9 mouse cellular contexts compared by ENCODE assay signal in genomic region chr2:25194486-25195171, GRCm38 (mm10). TPM values are rescaled to one million over a fixed set of nuclear protein-coding genes. Genes with fewer than 3 reads are reported as not detected.
DNase-seq lines count a peak whose midpoint lies in the region; ATAC-seq lines count a peak whose summit lies in the region.
"Had no signal": no experiment of that assay in that cellular context is flagged by ENCODE, and none has a peak within 500 bp of the region (broad histone marks: within the 10 kb centered on the region; RNA-seq: fewer than 3 reads in every experiment).

No protein-coding gene starts in this region.

- H3K27ac ChIP-seq in midbrain, embryonic 10.5 days (replicated peaks) = 0 out of 2 replicates have a peak overlapping the region, but pooled peaks have one; percentile 11
- no peak overlapping the region for H3K27ac ChIP-seq in midbrain, embryonic 13.5 days
- no peak overlapping the region for H3K27ac ChIP-seq in heart, embryonic 11.5 days (ENCODE audit: low read depth, low read length)
- H3K27ac ChIP-seq in lung, embryonic 15.5 days = 0 out of 2 replicates have a peak overlapping the region, but pooled peaks have one; percentile 12
- H3K27ac ChIP-seq in midbrain, embryonic 14.5 days (replicated peaks; ENCODE audit: low read depth, low read length) = no peak overlapping the region

- peak overlapping the region; percentile 39; the same call in 1 of the 2 replicates for H3K4me3 ChIP-seq in midbrain, embryonic 10.5 days
- no peak overlapping the region for H3K4me3 ChIP-seq in midbrain, embryonic 13.5 days (replicated peaks)
- no peak overlapping the region for H3K4me3 ChIP-seq in heart, embryonic 11.5 days (ENCODE audit: low read depth, low read length)
- no peak overlapping the region for H3K4me3 ChIP-seq in lung, embryonic 15.5 days
- H3K4me3 ChIP-seq in midbrain, embryonic 14.5 days (replicated peaks; ENCODE audit: low read depth, low read length) = no peak overlapping the region

- H3K9me3 ChIP-seq in midbrain, embryonic 10.5 days (replicated peaks) = no peaks in the 10 kb centered on the region
- no peaks in the 10 kb centered on the region for H3K9me3 ChIP-seq in midbrain, embryonic 13.5 days
- no peaks in the 10 kb centered on the region for H3K9me3 ChIP-seq in heart, embryonic 11.5 days (replicated peaks; ENCODE audit: control insufficient read depth, low read length)
- H3K9me3 ChIP-seq in lung, embryonic 15.5 days = no peaks in the 10 kb centered on the region
- H3K9me3 ChIP-seq in midbrain, embryonic 14.5 days (ENCODE audit: control insufficient read depth, low read length) = no peaks in the 10 kb centered on the region

- peaks cover 51% of the 10 kb centered on the region for H3K27me3 ChIP-seq in midbrain, embryonic 10.5 days (ENCODE audit: low read depth, poor library complexity, severe bottlenecking)
- peaks cover 43% of the 10 kb centered on the region for H3K27me3 ChIP-seq in midbrain, embryonic 13.5 days
- H3K27me3 ChIP-seq in heart, embryonic 11.5 days (ENCODE audit: control insufficient read depth, insufficient read depth, low read length) = peaks cover 21% of the 10 kb centered on the region
- H3K27me3 ChIP-seq in lung, embryonic 15.5 days = peaks cover 9% of the 10 kb centered on the region
- peaks cover 20% of the 10 kb centered on the region for H3K27me3 ChIP-seq in midbrain, embryonic 14.5 days (ENCODE audit: control insufficient read depth, insufficient read depth, low read length)

- WGBS in midbrain, embryonic 10.5 days = 82% methylated on average over 17 of the region's 17 CpGs
- 83% methylated on average over 17 of the region's 17 CpGs for WGBS in midbrain, embryonic 13.5 days
- 73% methylated on average over 17 of the region's 17 CpGs for WGBS in heart, embryonic 11.5 days (ENCODE audit: insufficient replicate concordance)
- 76% methylated on average over 17 of the region's 17 CpGs for WGBS in lung, embryonic 15.5 days
- WGBS in midbrain, embryonic 14.5 days = 86% methylated on average over 17 of the region's 17 CpGs

- peaks cover 34% of the 10 kb centered on the region for H3K4me1 ChIP-seq in midbrain, embryonic 10.5 days
- H3K4me1 ChIP-seq in midbrain, embryonic 13.5 days (replicated peaks) = peaks cover 9% of the 10 kb centered on the region; the same call in 1 of the 2 replicates
- H3K4me1 ChIP-seq in heart, embryonic 11.5 days (ENCODE audit: control insufficient read depth, insufficient read depth, low read length) = peaks cover 32% of the 10 kb centered on the region
- peaks cover 37% of the 10 kb centered on the region for H3K4me1 ChIP-seq in lung, embryonic 15.5 days
- no peaks in the 10 kb centered on the region for H3K4me1 ChIP-seq in midbrain, embryonic 14.5 days (ENCODE audit: control insufficient read depth, insufficient read depth, low read length)

- DNase-seq in midbrain, embryonic 10.5 days (ENCODE audit: low spot score) = no peak
- peak; percentile 48 for DNase-seq in thymus, postnatal 14 days
- DNase-seq in layer of hippocampus, postnatal 14 days (ENCODE audit: low spot score in 2 of 2) = no peak
- no peak for DNase-seq in midbrain, embryonic 14.5 days
- no peak for DNase-seq in left cerebral cortex, adult 8-10 months (ENCODE audit: low spot score in 2 of 2)

- no peak overlapping the region for H3K9ac ChIP-seq in midbrain, embryonic 13.5 days (replicated peaks)
- H3K9ac ChIP-seq in heart, embryonic 11.5 days (ENCODE audit: low read depth, low read length) = no peak overlapping the region; the same call in 1 of the 2 replicates
- H3K9ac ChIP-seq in lung, embryonic 15.5 days = no peak overlapping the region
- H3K9ac ChIP-seq in midbrain, embryonic 14.5 days (replicated peaks; ENCODE audit: low read length) = no peak overlapping the region

- peaks cover 17% of the 10 kb centered on the region for H3K36me3 ChIP-seq in midbrain, embryonic 10.5 days
- H3K36me3 ChIP-seq in midbrain, embryonic 13.5 days = peaks cover 16% of the 10 kb centered on the region
- H3K36me3 ChIP-seq in heart, embryonic 11.5 days (ENCODE audit: control insufficient read depth, insufficient read depth, low read length) = peaks cover under 1% of the 10 kb centered on the region; the same call in 1 of the 2 replicates
- H3K36me3 ChIP-seq in lung, embryonic 15.5 days = peaks cover 7% of the 10 kb centered on the region
- H3K36me3 ChIP-seq in midbrain, embryonic 14.5 days (ENCODE audit: control insufficient read depth, insufficient read depth, low read length) = peaks cover 16% of the 10 kb centered on the region

- ATAC-seq in midbrain, embryonic 13.5 days = no peak
- ATAC-seq in heart, embryonic 11.5 days (replicated peaks; ENCODE audit: insufficient number of reproducible peaks, low FRiP score, low TSS enrichment) = no peak
- no peak for ATAC-seq in lung, embryonic 15.5 days (ENCODE audit: borderline replicate concordance, extremely low read depth, low FRiP score, low TSS enrichment)
- no peak for ATAC-seq in midbrain, embryonic 14.5 days (ENCODE audit: low FRiP score, low TSS enrichment)

- H3K4me2 ChIP-seq in midbrain, embryonic 13.5 days (replicated peaks) = no peak overlapping the region
- H3K4me2 ChIP-seq in heart, embryonic 11.5 days = peak overlapping the region; percentile 76
- peak overlapping the region; percentile 65 for H3K4me2 ChIP-seq in lung, embryonic 15.5 days
- H3K4me2 ChIP-seq in midbrain, embryonic 14.5 days (ENCODE audit: low read length) = no peak overlapping the region

RNA-seq across cellular contexts. Expression of gene Tor4a, which starts 2.1 kb away (rescaled TPM):
- 1.3 and 1.9 TPM in 2 replicates for polyA plus RNA-seq in midbrain, embryonic 10.5 days (2016; fragmentation: Nextera tagmentation; extraction: Ambion mirVana)
- polyA plus RNA-seq in midbrain, embryonic 13.5 days (2015; fragmentation: Nextera tagmentation; extraction: Ambion mirVana) = 1.1 and 1.2 TPM in 2 replicates
- polyA plus RNA-seq in heart, embryonic 11.5 days (2014; fragmentation: Nextera tagmentation; extraction: Ambion mirVana) = 5.9 and 8.3 TPM in 2 replicates
- 8.8 and 11.7 TPM in 2 replicates for polyA plus RNA-seq in lung, embryonic 15.5 days (2015; fragmentation: Nextera tagmentation; extraction: Ambion mirVana)
- total RNA-seq in layer of hippocampus, postnatal 14 days (2021) = 1 to 10 TPM; 1.7 to 2.0 TPM
- polyA plus RNA-seq in midbrain, embryonic 14.5 days (2014; fragmentation: Nextera tagmentation; extraction: Ambion mirVana) = 0.66 and 1.1 TPM in 2 replicates
- 1 to 10 TPM; 2.2 to 3.4 (median 2.5) TPM for total RNA-seq in left cerebral cortex, adult 8-10 months (2022)

RNA-seq across cellular contexts. Expression of gene Nrarp, which starts 14.1 kb away (rescaled TPM):
- 65.8 and 74.1 TPM in 2 replicates for polyA plus RNA-seq in midbrain, embryonic 10.5 days (2016; fragmentation: Nextera tagmentation; extraction: Ambion mirVana)
- polyA plus RNA-seq in midbrain, embryonic 13.5 days (2015; fragmentation: Nextera tagmentation; extraction: Ambion mirVana) = 26.8 and 33.9 TPM in 2 replicates
- 4.5 and 4.8 TPM in 2 replicates for polyA plus RNA-seq in heart, embryonic 11.5 days (2014; fragmentation: Nextera tagmentation; extraction: Ambion mirVana)
- polyA plus RNA-seq in lung, embryonic 15.5 days (2015; fragmentation: Nextera tagmentation; extraction: Ambion mirVana) = 15.7 and 16.0 TPM in 2 replicates
- total RNA-seq in layer of hippocampus, postnatal 14 days (2021) = 10 to 100 TPM; 38.1 to 49.8 TPM
- 13.0 and 20.8 TPM in 2 replicates for polyA plus RNA-seq in midbrain, embryonic 14.5 days (2014; fragmentation: Nextera tagmentation; extraction: Ambion mirVana)
- total RNA-seq in left cerebral cortex, adult 8-10 months (2022) = 10 to 100 TPM; 20.5 to 27.9 (median 23.4) TPM

RNA-seq across cellular contexts. Expression of gene Nelfb, which starts 16.7 kb away (rescaled TPM):
- polyA plus RNA-seq in midbrain, embryonic 10.5 days (2016; fragmentation: Nextera tagmentation; extraction: Ambion mirVana) = 131 and 140 TPM in 2 replicates
- polyA plus RNA-seq in midbrain, embryonic 13.5 days (2015; fragmentation: Nextera tagmentation; extraction: Ambion mirVana) = 113 and 117 TPM in 2 replicates
- 62.9 and 69.0 TPM in 2 replicates for polyA plus RNA-seq in heart, embryonic 11.5 days (2014; fragmentation: Nextera tagmentation; extraction: Ambion mirVana)
- polyA plus RNA-seq in lung, embryonic 15.5 days (2015; fragmentation: Nextera tagmentation; extraction: Ambion mirVana) = 121 and 122 TPM in 2 replicates
- total RNA-seq in layer of hippocampus, postnatal 14 days (2021) = 10 to 100 TPM; 50.7 to 51.7 TPM
- polyA plus RNA-seq in midbrain, embryonic 14.5 days (2014; fragmentation: Nextera tagmentation; extraction: Ambion mirVana) = 82.6 and 98.7 TPM in 2 replicates
- total RNA-seq in left cerebral cortex, adult 8-10 months (2022) = 10 to 100 TPM; 58.4 to 64.2 (median 59.4) TPM

RNA-seq across cellular contexts. Expression of gene Stpg3, which starts 19.8 kb away (rescaled TPM):
- polyA plus RNA-seq in midbrain, embryonic 10.5 days (2016; fragmentation: Nextera tagmentation; extraction: Ambion mirVana) = not detected in 2 replicates
- not detected in 2 replicates for polyA plus RNA-seq in midbrain, embryonic 13.5 days (2015; fragmentation: Nextera tagmentation; extraction: Ambion mirVana)
- polyA plus RNA-seq in heart, embryonic 11.5 days (2014; fragmentation: Nextera tagmentation; extraction: Ambion mirVana) = not detected in 2 replicates
- not detected in 2 replicates for polyA plus RNA-seq in lung, embryonic 15.5 days (2015; fragmentation: Nextera tagmentation; extraction: Ambion mirVana)
- total RNA-seq in layer of hippocampus, postnatal 14 days (2021) = not detected
- 0.16 TPM in 1 of 2 replicates, not detected in the other for polyA plus RNA-seq in midbrain, embryonic 14.5 days (2014; fragmentation: Nextera tagmentation; extraction: Ambion mirVana)
- total RNA-seq in left cerebral cortex, adult 8-10 months (2022) = under 1 TPM in 3 of 4 experiments, not detected in 1; 0.23 to 0.82 (median 0.30) TPM
- total RNA-seq: left cerebral cortex, postnatal 10 days had no signal

RNA-seq across cellular contexts. Expression of gene Fam166a, which starts 23.9 kb away (rescaled TPM):
- polyA plus RNA-seq in midbrain, embryonic 10.5 days (2016; fragmentation: Nextera tagmentation; extraction: Ambion mirVana) = 0.62 TPM in 1 of 2 replicates, not detected in the other
- 0.89 TPM in 1 of 2 replicates, not detected in the other for polyA plus RNA-seq in midbrain, embryonic 13.5 days (2015; fragmentation: Nextera tagmentation; extraction: Ambion mirVana)
- 0.44 TPM in 1 of 2 replicates, not detected in the other for polyA plus RNA-seq in heart, embryonic 11.5 days (2014; fragmentation: Nextera tagmentation; extraction: Ambion mirVana)
- polyA plus RNA-seq in lung, embryonic 15.5 days (2015; fragmentation: Nextera tagmentation; extraction: Ambion mirVana) = 0.69 and 1.4 TPM in 2 replicates
- not detected for total RNA-seq in layer of hippocampus, postnatal 14 days (2021)
- not detected in 2 replicates for polyA plus RNA-seq in midbrain, embryonic 14.5 days (2014; fragmentation: Nextera tagmentation; extraction: Ambion mirVana)
- 1 to 10 TPM in 1 of 4 experiments, not detected in 3; 1.4 TPM for total RNA-seq in left cerebral cortex, adult 8-10 months (2022)
- total RNA-seq: left cerebral cortex, postnatal 10 days had no signal

Comparison
In these comparisons a context has a peak if more than half of its experiments do, and no peak if none do; other contexts are left out.
1. H3K27ac ChIP-seq: peak in midbrain, embryonic 10.5 days (single experiment) and lung, embryonic 15.5 days (single experiment); none in midbrain, embryonic 13.5 days (single experiment), heart, embryonic 11.5 days (single experiment) and midbrain, embryonic 14.5 days (single experiment).
2. H3K4me2 ChIP-seq: peak in heart, embryonic 11.5 days (single experiment) and lung, embryonic 15.5 days (single experiment); none in midbrain, embryonic 13.5 days (single experiment) and midbrain, embryonic 14.5 days (single experiment).